Mouse (Mus musculus): Measurements from ENCODE around the gene Insr.

DNA sequence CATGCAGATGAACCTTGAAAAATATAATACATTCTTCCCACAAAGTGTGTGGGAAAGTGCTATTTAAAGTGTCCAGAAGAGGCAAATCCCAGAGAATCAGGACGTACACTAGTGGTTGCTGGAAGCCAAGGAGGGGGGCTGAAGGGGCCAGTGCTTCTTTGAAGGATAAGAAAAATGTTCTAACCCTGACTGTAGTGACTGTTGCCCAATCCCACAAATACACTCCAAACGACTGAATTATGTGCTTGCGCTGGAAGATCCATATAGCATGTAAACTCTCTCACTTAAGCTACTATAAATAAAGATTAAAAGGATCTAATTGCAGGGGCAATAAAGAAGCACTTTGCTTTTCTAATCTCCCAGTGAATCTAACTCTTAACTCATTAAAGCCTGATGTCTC, 14.2 kb downstream of the Insr start:
- no peak for TF ChIP-seq EP300 (IDR thresholded peaks at IDR 0.05; ENCODE audit: low read depth in 1 of 2, low read length in 2 of 2)
- no peak for TF ChIP-seq NRF1 (IDR thresholded peaks at IDR 0.05; ENCODE audit: insufficient read depth, low read depth, low read length, poor library complexity, severe bottlenecking)
- no peak for TF ChIP-seq MYB (IDR thresholded peaks at IDR 0.05; ENCODE audit: low read depth, low read length)
- no peak for TF ChIP-seq KAT2A (conservative IDR thresholded peaks at IDR 0.05; ENCODE audit: low read depth, low read length)
- no peak for TF ChIP-seq TCF12 (IDR thresholded peaks at IDR 0.05; ENCODE audit: low read depth, low read length)
- no peak for TF ChIP-seq RCOR1 (IDR thresholded peaks at IDR 0.05; ENCODE audit: low read depth, low read length)
- TF ChIP-seq MXI1 (IDR thresholded peaks at IDR 0.05; ENCODE audit: low read depth, low read length): no peak
- TF ChIP-seq MEF2A (IDR thresholded peaks at IDR 0.05; ENCODE audit: extremely low read depth, insufficient replicate concordance, low read depth, low read length, poor library complexity, severe bottlenecking): no peak
- TF ChIP-seq CTCF (IDR thresholded peaks at IDR 0.05 in 2 of 3, conservative IDR thresholded peaks at IDR 0.05 in 1 of 3; ENCODE audit: control insufficient read depth in 1 of 3, insufficient read depth in 1 of 3, low read depth in 2 of 3, low read length in 3 of 3, poor library complexity in 1 of 3, severe bottlenecking in 1 of 3): no peak
- TF ChIP-seq POLR2AphosphoS2 (IDR thresholded peaks at IDR 0.05; ENCODE audit: low read length): no peak
